Mouse (Mus musculus) embryonic facial prominence, embryonic 15.5 days (tissue): ENCODE results near the gene Fkbp9. TPM values are rescaled to one million over a fixed set of nuclear protein-coding genes. Genes with fewer than 3 reads are reported as not detected.
"Not testable (repeated sequence)": the region's sequence is repeated elsewhere in the genome, so short reads cannot be mapped to it uniquely, and the experiment has no call there.

Experiments used
- ATAC-seq: fragments of 200-750 bp; cut with Nextera tagmentation; 2 replicates; pipeline ENCODE4 v1.8.0; 2017; ENCODE audit warnings: low read depth, moderate TSS enrichment; ENCODE audit not compliant: insufficient number of reproducible peaks, low FRiP score, low TSS enrichment
- H3K27ac ChIP-seq: fragments of 300-500 bp; sonication (generic); replicated peaks from 2 replicates; pipeline ENCODE4 v1.5.1; 2015; ENCODE audit warnings: mild to moderate bottlenecking, inconsistent platforms
- H3K27me3 ChIP-seq: fragments of 300-500 bp; sonication (generic); 2 replicates; pipeline ENCODE4 v1.6.1; 2015; ENCODE audit warnings: inconsistent platforms
- H3K36me3 ChIP-seq: fragments of 300-500 bp; sonication (generic); 2 replicates; pipeline ENCODE4 v1.6.1; 2015; ENCODE audit warnings: mild to moderate bottlenecking, inconsistent platforms
- H3K4me1 ChIP-seq: fragments of 300-500 bp; sonication (generic); 2 replicates; pipeline ENCODE4 v1.6.1; 2015; ENCODE audit warnings: inconsistent platforms
- H3K4me2 ChIP-seq: fragments of 300-500 bp; sonication (generic); replicated peaks from 2 replicates; pipeline ENCODE4 v1.6.1; 2015; ENCODE audit warnings: mild to moderate bottlenecking, inconsistent platforms
- H3K4me3 ChIP-seq: fragments of 300-500 bp; sonication (generic); replicated peaks from 2 replicates; pipeline ENCODE4 v1.5.1; 2015; ENCODE audit warnings: mild to moderate bottlenecking, inconsistent platforms
- H3K9ac ChIP-seq: fragments of 300-500 bp; sonication (generic); 2 replicates; pipeline ENCODE4 v1.6.1; 2015; ENCODE audit warnings: inconsistent platforms
- H3K9me3 ChIP-seq: fragments of 300-500 bp; sonication (generic); replicated peaks from 2 replicates; pipeline ENCODE4 v1.6.1; 2016; ENCODE audit warnings: inconsistent platforms
- WGBS: fragments of 180-500 bp; shearing (Covaris S2); methylation state at CpG from one replicate; pipeline ENCODE4 v1.1.7; 2015; 5-methylcytosine and 5-hydroxymethylcytosine counted together
- polyA plus RNA-seq: library from polyadenylated mRNA; unstranded; fragments of >200 nt; fragmentation: Nextera tagmentation; extraction: Ambion mirVana; gene quantifications from 2 replicates; pipeline ENCODE4 v1.2.1, GENCODE M21; 2015

Fkbp9 gene
- polyA plus RNA-seq, 1 experiment from 2014 or later: 218 TPM

DNA sequence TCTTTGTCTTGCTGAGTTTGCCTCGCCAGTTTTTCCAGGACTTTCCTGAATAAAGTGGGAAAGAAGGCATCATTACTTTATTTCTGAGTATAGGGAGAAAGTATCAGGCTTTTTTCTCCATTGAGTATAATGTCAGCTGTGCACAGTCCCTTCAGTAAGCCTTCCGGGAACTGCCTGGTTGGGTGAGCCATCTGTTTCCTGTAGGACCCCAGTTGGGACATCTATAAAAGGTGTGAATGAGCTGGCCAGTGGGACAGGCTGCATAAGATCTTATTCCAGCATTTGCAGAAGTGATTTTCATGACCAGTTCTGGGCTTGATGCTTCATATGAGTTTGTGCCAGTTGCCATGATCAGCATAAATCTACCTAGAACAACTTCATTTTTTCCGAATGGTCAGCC, 11.4 kb downstream of the Fkbp9 start:
- Histone ChIP-seq H3K4me2 (no peak overlapping the region), H3K4me3 (no peak overlapping the region), H3K36me3 (0 out of 2 replicates have a peak, but pooled peaks cover 12% of the 10 kb centered on the region), H3K27ac (no peak overlapping the region), H3K9ac (no peak overlapping the region), H3K9me3 (no peaks in the 10 kb centered on the region), H3K4me1 (peaks cover 6% of the 10 kb centered on the region; the same call in 1 of the 2 replicates), H3K27me3 (no peaks in the 10 kb centered on the region)
- no peak for ATAC-seq
- 87% methylated on average over 3 of the region's 3 CpGs for WGBS

- H3K27me3 ChIP-seq: no peaks in the 10 kb centered on the region
- no peaks in the 10 kb centered on the region for H3K9me3 ChIP-seq
- H3K4me3 ChIP-seq: no peak overlapping the region
- no peak overlapping the region for H3K9ac ChIP-seq
- ATAC-seq: no peak
- no peak overlapping the region for H3K4me2 ChIP-seq
- H3K4me1 ChIP-seq: peaks cover 2% of the 10 kb centered on the region; the same call in 1 of the 2 replicates
- no peak overlapping the region for H3K27ac ChIP-seq
- WGBS: 88% methylated on average over 2 of the region's 2 CpGs
- H3K36me3 ChIP-seq: 0 out of 2 replicates have a peak, but pooled peaks cover 5% of the 10 kb centered on the region
Measured at GRCm38 (mm10) chr6:56844365-56844764, 12.5 kb downstream of the Fkbp9 start.

DNA sequence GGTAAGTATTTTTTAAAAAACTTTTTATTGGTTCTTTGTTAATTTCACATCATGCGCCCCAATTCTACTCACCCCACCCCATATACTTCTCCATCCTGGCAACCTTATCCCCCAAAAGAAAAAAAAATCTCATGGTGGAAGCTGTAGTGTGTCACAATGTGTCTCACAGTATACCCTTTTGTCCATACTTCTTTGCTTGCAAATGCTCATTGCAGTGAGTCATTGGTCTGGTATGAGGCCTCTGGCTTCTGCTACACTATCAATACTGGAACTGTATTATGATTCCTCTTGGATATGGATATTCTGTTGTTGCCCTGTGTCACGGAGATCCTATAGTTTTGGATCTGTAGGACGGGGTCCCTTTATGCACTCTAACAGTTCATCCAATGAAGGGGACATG, 17.1 kb downstream of the Fkbp9 start:
- Histone ChIP-seq H3K4me1 (no peaks in the 10 kb centered on the region), H3K4me2 (no peak overlapping the region), H3K9ac (no peak overlapping the region), H3K36me3 (peaks cover 32% of the 10 kb centered on the region), H3K27ac (no peak overlapping the region), H3K27me3 (no peaks in the 10 kb centered on the region), H3K9me3 (no peaks in the 10 kb centered on the region), H3K4me3 (no peak overlapping the region)
- WGBS: 90% methylated on average over 3 of the region's 3 CpGs
- no peak for ATAC-seq

DNA sequence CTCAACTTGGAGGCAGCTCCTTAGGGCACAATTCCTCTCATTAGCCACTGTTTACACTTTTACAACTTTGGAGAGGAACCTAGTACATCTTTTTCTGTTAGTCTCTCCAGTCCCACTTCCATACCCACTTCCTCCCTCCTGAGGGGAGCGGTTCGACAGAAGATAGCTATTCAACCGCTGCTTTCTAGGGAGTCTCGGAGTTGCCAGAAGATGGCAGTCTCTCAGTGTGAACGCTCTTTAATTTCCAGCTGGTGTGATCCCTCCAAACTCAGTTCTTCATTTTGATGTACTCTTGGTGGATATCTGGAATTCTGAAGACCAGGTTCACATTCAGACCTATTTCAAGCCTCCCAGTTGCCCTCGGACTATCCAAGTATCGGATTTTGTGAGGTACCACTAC, 18.5 kb downstream of the Fkbp9 start:
- H3K9me3 ChIP-seq: no peaks in the 10 kb centered on the region
- no peaks in the 10 kb centered on the region for H3K27me3 ChIP-seq
- ATAC-seq: no peak
- H3K27ac ChIP-seq: no peak overlapping the region
- H3K36me3 ChIP-seq: peaks cover 32% of the 10 kb centered on the region
- H3K4me3 ChIP-seq: no peak overlapping the region
- no peak overlapping the region for H3K9ac ChIP-seq
- H3K4me1 ChIP-seq: no peaks in the 10 kb centered on the region
- WGBS: 60% methylated on average over 7 of the region's 7 CpGs
- no peak overlapping the region for H3K4me2 ChIP-seq

DNA sequence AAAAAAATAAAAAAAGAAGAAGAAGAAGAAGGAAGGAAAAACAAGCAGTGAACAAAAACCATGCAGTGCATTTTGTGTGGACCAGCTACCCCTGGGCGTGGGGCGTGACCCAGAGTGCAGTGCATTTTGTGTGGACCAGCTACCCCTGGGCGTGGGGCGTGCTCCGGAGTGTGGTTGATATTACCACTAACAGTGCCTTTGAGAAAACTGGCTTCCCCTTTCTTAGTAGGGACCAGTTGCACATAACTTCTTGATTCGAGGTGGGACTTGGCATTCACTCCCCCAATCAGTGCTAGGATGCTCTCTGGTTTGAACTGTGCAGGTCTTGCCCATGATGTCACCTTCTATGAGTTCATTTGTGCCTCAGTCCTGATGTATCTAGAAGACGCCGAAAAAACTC, 22.9 kb downstream of the Fkbp9 start:
- Histone ChIP-seq H3K4me2 (no peak overlapping the region), H3K9me3 (no peaks in the 10 kb centered on the region), H3K27me3 (no peaks in the 10 kb centered on the region), H3K36me3 (peaks cover 40% of the 10 kb centered on the region), H3K9ac (no peak overlapping the region), H3K27ac (no peak overlapping the region), H3K4me1 (no peaks in the 10 kb centered on the region), H3K4me3 (no peak overlapping the region)
- ATAC-seq: no peak
- WGBS: 87% methylated on average over 8 of the region's 8 CpGs

GRCm38 (mm10) chr6:56856748-56857147, 24.9 kb downstream of the Fkbp9 start:
- Histone ChIP-seq H3K4me1 (no peaks in the 10 kb centered on the region), H3K36me3 (peaks cover 39% of the 10 kb centered on the region), H3K4me3 (no peak overlapping the region), H3K9ac (no peak overlapping the region), H3K9me3 (no peaks in the 10 kb centered on the region), H3K4me2 (no peak overlapping the region), H3K27ac (peak overlapping the region; percentile 44; the same call in 1 of the 2 replicates), H3K27me3 (no peaks in the 10 kb centered on the region)
- 47% methylated on average over 5 of the region's 5 CpGs for WGBS
- peak; percentile 60; the same call in 1 of the 2 replicates for ATAC-seq

DNA sequence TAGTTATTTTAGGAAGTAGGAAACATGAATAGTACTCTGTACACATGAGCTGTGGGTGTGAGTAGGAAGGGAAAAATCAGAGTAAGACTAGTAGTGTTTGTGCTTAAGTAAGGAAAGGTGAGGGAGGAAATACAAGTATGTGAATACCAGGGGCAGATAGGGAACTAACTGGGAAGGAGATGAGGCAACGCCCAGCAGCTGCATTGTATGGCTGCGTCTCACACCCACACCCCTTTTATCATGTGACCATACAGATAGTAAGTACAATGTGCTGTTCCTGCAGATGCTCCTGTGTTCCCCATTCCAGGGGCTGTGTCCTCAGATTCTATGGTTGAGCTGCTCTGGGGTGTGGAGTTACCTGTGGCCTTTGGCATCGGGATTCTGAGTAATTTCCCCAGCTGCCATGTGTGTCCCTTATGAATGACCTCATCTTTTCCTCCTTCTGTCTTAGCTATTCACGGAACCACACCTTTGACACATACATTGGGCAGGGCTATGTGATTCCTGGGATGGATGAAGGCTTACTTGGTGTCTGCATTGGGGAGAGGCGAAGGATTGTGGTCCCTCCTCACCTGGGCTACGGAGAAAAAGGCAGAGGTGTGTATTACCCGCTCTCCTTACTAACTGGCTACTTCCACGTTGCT, 28.5 kb downstream of the Fkbp9 start:
- Histone ChIP-seq H3K36me3 (peaks cover 39% of the 10 kb centered on the region), H3K27ac (no peak overlapping the region), H3K4me3 (no peak overlapping the region), H3K4me2 (no peak overlapping the region), H3K4me1 (no peaks in the 10 kb centered on the region), H3K9ac (no peak overlapping the region), H3K9me3 (no peaks in the 10 kb centered on the region), H3K27me3 (no peaks in the 10 kb centered on the region)
- ATAC-seq: no peak
- WGBS: 80% methylated on average over 8 of the region's 8 CpGs

DNA sequence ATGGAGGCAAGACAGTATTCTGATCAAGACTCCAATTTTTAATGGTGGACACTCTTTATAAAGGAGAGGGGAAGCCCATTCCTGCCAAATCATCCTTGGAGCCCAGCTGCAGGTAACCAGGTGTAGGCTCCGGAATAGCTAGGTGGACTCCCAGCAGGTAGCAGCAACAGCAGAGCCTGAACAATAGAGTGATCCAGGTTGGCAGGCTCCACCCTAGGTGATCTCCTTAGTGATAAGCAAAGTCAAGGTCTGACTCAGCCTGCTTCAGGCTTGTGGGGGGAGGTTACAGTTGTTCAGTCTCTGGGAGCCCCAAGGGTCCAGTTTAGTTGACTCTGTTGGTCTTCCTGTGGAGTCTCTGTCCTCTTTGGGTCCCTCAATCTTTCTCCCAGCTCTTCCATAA, 35.0 kb downstream of the Fkbp9 start:
- H3K9me3 ChIP-seq, H3K27ac ChIP-seq, H3K27me3 ChIP-seq, H3K9ac ChIP-seq, H3K4me3 ChIP-seq, H3K4me1 ChIP-seq, ATAC-seq, H3K4me2 ChIP-seq: not testable (repeated sequence)
- peaks cover 41% of the 10 kb centered on the region for H3K36me3 ChIP-seq
- 91% methylated on average over 1 of the region's 1 CpGs for WGBS

GRCm38 (mm10) chr6:56868565-56868964, 36.7 kb downstream of the Fkbp9 start:
- Histone ChIP-seq H3K4me3 (no peak overlapping the region), H3K27me3 (no peaks in the 10 kb centered on the region), H3K9me3 (no peaks in the 10 kb centered on the region), H3K4me2 (no peak overlapping the region), H3K36me3 (peaks cover 30% of the 10 kb centered on the region), H3K4me1 (no peaks in the 10 kb centered on the region), H3K27ac (no peak overlapping the region), H3K9ac (no peak overlapping the region)
- no peak for ATAC-seq
- WGBS: 63% methylated on average over 8 of the region's 8 CpGs

DNA sequence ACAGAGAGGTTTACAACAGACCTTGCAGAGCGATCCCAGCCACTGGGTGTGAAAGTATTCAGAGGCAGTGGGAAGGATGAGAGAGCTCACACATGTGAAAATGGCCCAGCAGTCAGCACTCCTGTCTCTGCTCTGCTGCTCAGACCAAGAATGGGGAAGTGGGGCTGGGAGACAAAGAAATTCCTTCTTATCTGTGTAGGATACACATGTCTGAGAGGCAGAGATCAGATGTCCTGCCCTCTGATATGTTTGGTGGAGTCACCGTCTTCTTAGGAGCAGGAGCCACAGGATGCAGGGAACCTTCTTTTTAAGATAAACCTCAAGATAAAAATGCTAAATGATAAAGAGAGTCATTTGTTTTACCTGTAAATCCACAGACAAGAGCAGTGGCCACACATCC, 38.2 kb downstream of the Fkbp9 start:
- no peak overlapping the region for H3K27ac ChIP-seq
- no peaks in the 10 kb centered on the region for H3K9me3 ChIP-seq
- 80% methylated on average over 2 of the region's 2 CpGs for WGBS
- no peak for ATAC-seq
- H3K36me3 ChIP-seq: peaks cover 34% of the 10 kb centered on the region
- no peaks in the 10 kb centered on the region for H3K4me1 ChIP-seq
- H3K4me3 ChIP-seq: no peak overlapping the region
- no peak overlapping the region for H3K9ac ChIP-seq
- H3K4me2 ChIP-seq: no peak overlapping the region
- H3K27me3 ChIP-seq: no peaks in the 10 kb centered on the region

- Histone ChIP-seq H3K4me3 (no peak overlapping the region), H3K27ac (no peak overlapping the region), H3K9me3 (no peaks in the 10 kb centered on the region), H3K4me2 (no peak overlapping the region), H3K9ac (no peak overlapping the region), H3K36me3 (peaks cover 46% of the 10 kb centered on the region), H3K4me1 (no peaks in the 10 kb centered on the region), H3K27me3 (no peaks in the 10 kb centered on the region)
- 84% methylated on average over 4 of the region's 4 CpGs for WGBS
- no peak for ATAC-seq
Measured at GRCm38 (mm10) chr6:56876870-56877269, 45.0 kb downstream of the Fkbp9 start.

GRCm38 (mm10) chr6:56877985-56878384, 46.1 kb downstream of the Fkbp9 start:
- Histone ChIP-seq H3K36me3 (peaks cover 54% of the 10 kb centered on the region), H3K27ac (no peak overlapping the region), H3K9me3 (no peaks in the 10 kb centered on the region), H3K4me1 (no peaks in the 10 kb centered on the region), H3K27me3 (no peaks in the 10 kb centered on the region), H3K4me3 (no peak overlapping the region), H3K9ac (no peak overlapping the region), H3K4me2 (no peak overlapping the region)
- ATAC-seq: no peak
- WGBS: 90% methylated on average over 8 of the region's 8 CpGs
